Comparison of ENCODE assay signal across 7 mouse cellular contexts in the genomic region with DNA sequence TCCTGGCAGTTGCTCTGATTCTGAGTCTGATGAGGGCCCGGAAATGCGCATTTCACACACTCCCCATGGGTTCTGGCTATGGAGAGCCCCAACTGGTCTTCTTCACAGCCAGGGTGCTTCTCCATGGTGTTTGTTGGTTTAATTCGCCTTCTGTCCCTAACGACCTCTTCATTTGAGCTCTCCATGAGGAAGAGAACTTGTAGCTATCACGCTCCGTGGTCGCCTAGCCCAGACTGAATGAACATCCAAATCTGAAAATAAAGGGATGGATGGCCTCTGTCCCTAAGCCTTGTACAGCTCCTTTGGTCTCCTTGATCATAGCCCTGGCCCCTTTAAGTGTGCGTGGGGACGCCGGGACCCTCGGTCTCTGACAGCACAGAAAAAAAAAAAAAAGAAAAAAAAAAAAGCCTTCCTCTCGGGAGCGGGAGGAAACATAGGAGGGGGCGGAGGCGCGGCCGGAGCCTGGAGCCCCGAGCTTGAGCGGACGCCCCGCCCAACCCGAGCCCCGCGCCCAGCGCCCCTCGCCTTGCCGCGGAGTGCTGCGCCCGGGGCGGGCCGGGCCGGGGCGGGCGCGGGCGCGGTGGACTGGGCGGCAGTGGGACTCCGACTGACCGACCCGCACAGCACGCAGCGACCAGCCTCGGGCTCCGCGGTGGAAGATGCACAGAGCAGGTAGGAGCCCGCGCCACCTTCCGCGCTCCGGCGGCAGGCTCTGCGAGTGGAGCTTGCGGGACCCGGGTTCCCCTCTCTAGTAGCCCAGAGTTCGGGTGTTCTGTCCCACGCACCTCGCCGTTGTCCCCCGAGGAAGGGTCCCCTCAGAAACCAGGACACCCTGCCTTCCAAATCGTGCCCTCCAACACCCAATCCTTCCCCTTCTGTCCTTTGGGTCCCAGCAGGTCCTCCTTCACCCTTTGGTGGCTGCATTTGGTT. TPM values are rescaled to one million over a fixed set of nuclear protein-coding genes. Genes with fewer than 3 reads are reported as not detected.
DNase-seq lines count a peak whose midpoint lies in the region; ATAC-seq and TF ChIP-seq lines count a peak whose summit lies in the region.

A gene (plus strand): TSS at position 508 of the 930 bp plus-strand sequence.

- peaks cover 8% of the 10 kb centered on the region; the same call in 1 of the 2 replicates for H3K4me1 ChIP-seq in intestine, embryonic 15.5 days (replicated peaks)
- peaks cover 3% of the 10 kb centered on the region; the same call in 1 of the 2 replicates for H3K4me1 ChIP-seq in lung, adult 2 months (ENCODE audit: control insufficient read depth, insufficient read depth, low read length)
- no peaks in the 10 kb centered on the region for H3K4me1 ChIP-seq in small intestine, adult 2 months (ENCODE audit: control insufficient read depth, insufficient read depth, insufficient read length, low read length)

- peak within 1 kb of the TSS; percentile 46 for H3K9ac ChIP-seq in intestine, embryonic 15.5 days

- under 1% methylated on average over 61 of the region's 62 CpGs for WGBS in intestine, embryonic 15.5 days
- WGBS in lung, adult 2 months, result 2% methylated on average over 60 of the region's 62 CpGs
- WGBS in small intestine, adult 2 months, result 3% methylated on average over 61 of the region's 62 CpGs

- peaks cover 32% of the 10 kb centered on the region for H3K27me3 ChIP-seq in intestine, embryonic 15.5 days (replicated peaks)
- peaks cover 28% of the 10 kb centered on the region for H3K27me3 ChIP-seq in small intestine, adult 2 months (ENCODE audit: control insufficient read depth, insufficient read depth, low read length)

- no peak within 1 kb of the TSS for H3K27ac ChIP-seq in intestine, embryonic 15.5 days
- H3K27ac ChIP-seq in small intestine, adult 2 months (ENCODE audit: insufficient read depth, low read depth, low read length), result peak within 1 kb of the TSS; percentile 53; the same call in 1 of the 2 replicates

- no peaks in the 10 kb centered on the region for H3K9me3 ChIP-seq in intestine, embryonic 15.5 days

- TF ChIP-seq POLR2A in lung, adult 2 months (IDR thresholded peaks at IDR 0.05; ENCODE audit: borderline replicate concordance, extremely low read depth, low read depth, low read length), result 0 out of 2 replicates have a peak, but pooled peaks have one; percentile 6
- no peak for TF ChIP-seq POLR2A in small intestine, adult 2 months (IDR thresholded peaks at IDR 0.05; ENCODE audit: low read depth, low read length)

- no peak for TF ChIP-seq CTCF in lung, adult 2 months (IDR thresholded peaks at IDR 0.05; ENCODE audit: insufficient read depth, low read length)
- TF ChIP-seq CTCF in small intestine, adult 2 months (IDR thresholded peaks at IDR 0.05; ENCODE audit: extremely low read depth, insufficient read length, insufficient replicate concordance, low read depth, low read length), result no peak

- H3K4me3 ChIP-seq in intestine, embryonic 15.5 days (replicated peaks), result peak within 1 kb of the TSS; percentile 49
- H3K4me3 ChIP-seq in lung, adult 2 months (replicated peaks; ENCODE audit: extremely low read depth, low read depth, low read length), result peak within 1 kb of the TSS; percentile 65
- H3K4me3 ChIP-seq in small intestine, adult 2 months (ENCODE audit: low read depth, low read length), result peak within 1 kb of the TSS; percentile 50

- peak; percentile 46 for DNase-seq in ZHBTc4 (ENCODE audit: low read depth, low spot score)
- peak; percentile 39 for DNase-seq in adrenal gland, postnatal 25 days
- peak; percentile 30 to 32 for DNase-seq in gastrocnemius, postnatal 36 days
- no peak for DNase-seq in lung, adult 2 months
- no peak for DNase-seq in cerebellum, adult 9-11 months

- ATAC-seq in intestine, embryonic 15.5 days, result peak; percentile 87

- H3K4me2 ChIP-seq in intestine, embryonic 15.5 days (replicated peaks), result peak within 1 kb of the TSS; percentile 96

- H3K36me3 ChIP-seq in intestine, embryonic 15.5 days, result no peaks in the 10 kb centered on the region
- H3K36me3 ChIP-seq in small intestine, adult 2 months (ENCODE audit: control insufficient read depth, insufficient read depth, low read length), result no peaks in the 10 kb centered on the region

- intact Hi-C loops in gastrocnemius, postnatal 36 days (cut with DNase I), result loop anchor here (5.0 kb wide), 1 partner anchor 76 kb away; a partner anchor contains a TSS

RNA-seq across cellular contexts. Expression of the gene that starts here (rescaled TPM):
- 14.5 and 15.1 TPM in 2 replicates for total RNA-seq in adrenal gland, postnatal 25 days (2021)
- total RNA-seq in gastrocnemius, postnatal 36 days (2021), result 10 to 100 TPM in 1 of 2 experiments, 1 to 10 TPM in 1; 6.8 to 10.3 TPM
- polyA plus RNA-seq in intestine, embryonic 15.5 days (2015; fragmentation: Nextera tagmentation; extraction: Ambion mirVana), result 6.7 and 7.0 TPM in 2 replicates
- 31.2 and 32.6 TPM in 2 replicates for polyA plus RNA-seq in lung, adult 2 months (2012; rRNA removed)
- polyA plus RNA-seq in small intestine, adult 2 months (2012; rRNA removed), result 1.4 and 2.9 TPM in 2 replicates

Comparison
In these comparisons a context has a peak if more than half of its experiments do, and no peak if none do; other contexts are left out.
1. DNase-seq: peak in ZHBTc4 (single experiment), adrenal gland, postnatal 25 days (single experiment) and gastrocnemius, postnatal 36 days (2 of 2); none in lung, adult 2 months (single experiment) and cerebellum, adult 9-11 months (single experiment).
2. Peak in every context shown above with its lines, with median percentiles within 50 percentile points of each other: H3K4me3 ChIP-seq.